Mouse (Mus musculus): ENCODE results near the gene Slc30a9. TPM values are rescaled to one million over a fixed set of nuclear protein-coding genes. Genes with fewer than 3 reads are reported as not detected.

Gene Slc30a9
- total RNA-seq (2014; fragmentation: Nextera tagmentation) (30.4 and 44.6 TPM in 2 replicates), total RNA-seq (2017) (23.8 and 36.6 TPM in 2 replicates)

GRCm38 (mm10) chr5:67306698-67307521 is at the start of gene Slc30a9:
Slc30a9 (plus strand) TSS chr5:67306955.
- peak; percentile 93 for ATAC-seq (replicated peaks; ENCODE audit: poor library complexity, severe bottlenecking)

GRCm38 (mm10) chr5:67258473-67258872 is 48.3 kb upstream of the Slc30a9 start:
- no peak for ATAC-seq (replicated peaks; ENCODE audit: poor library complexity, severe bottlenecking)

GRCm38 (mm10) chr5:67260159-67260530 is 46.6 kb upstream of the Slc30a9 start:
- ATAC-seq (replicated peaks; ENCODE audit: poor library complexity, severe bottlenecking), result no peak

- ATAC-seq (replicated peaks; ENCODE audit: poor library complexity, severe bottlenecking), result peak; percentile 83
These were observed 46.0 kb upstream of the Slc30a9 start, which contains the start of gene Tmem33 for GRCm38 (mm10) chr5:67260531-67261371. Tmem33 (plus strand) TSS chr5:67260565.

- no peak for ATAC-seq (replicated peaks; ENCODE audit: poor library complexity, severe bottlenecking)
These were observed 43.8 kb upstream of the Slc30a9 start for GRCm38 (mm10) chr5:67262964-67263363.

GRCm38 (mm10) chr5:67266106-67266505 is 40.6 kb upstream of the Slc30a9 start:
- no peak for ATAC-seq (replicated peaks; ENCODE audit: poor library complexity, severe bottlenecking)

- ATAC-seq (replicated peaks; ENCODE audit: poor library complexity, severe bottlenecking), result no peak
These were observed 37.4 kb upstream of the Slc30a9 start for GRCm38 (mm10) chr5:67269309-67269708.

- no peak for ATAC-seq (replicated peaks; ENCODE audit: poor library complexity, severe bottlenecking)
These were observed 27.3 kb upstream of the Slc30a9 start for GRCm38 (mm10) chr5:67279407-67279806.

- ATAC-seq (replicated peaks; ENCODE audit: poor library complexity, severe bottlenecking), result no peak
These were observed 26.9 kb upstream of the Slc30a9 start for GRCm38 (mm10) chr5:67279840-67280239.

GRCm38 (mm10) chr5:67280400-67280799 is 26.4 kb upstream of the Slc30a9 start:
- ATAC-seq (replicated peaks; ENCODE audit: poor library complexity, severe bottlenecking), result no peak

- no peak for ATAC-seq (replicated peaks; ENCODE audit: poor library complexity, severe bottlenecking)
These were observed 11.7 kb upstream of the Slc30a9 start for GRCm38 (mm10) chr5:67295029-67295428.

- ATAC-seq (replicated peaks; ENCODE audit: poor library complexity, severe bottlenecking), result peak; percentile 34
These were observed 11.1 kb upstream of the Slc30a9 start for GRCm38 (mm10) chr5:67295682-67296081.

GRCm38 (mm10) chr5:67296171-67296570 is 10.6 kb upstream of the Slc30a9 start:
- ATAC-seq (replicated peaks; ENCODE audit: poor library complexity, severe bottlenecking), result no peak

- ATAC-seq (replicated peaks; ENCODE audit: poor library complexity, severe bottlenecking), result peak; percentile 69
These were observed 9.5 kb upstream of the Slc30a9 start for GRCm38 (mm10) chr5:67297026-67297813.

- no peak for ATAC-seq (replicated peaks; ENCODE audit: poor library complexity, severe bottlenecking)
These were observed 6.8 kb upstream of the Slc30a9 start for GRCm38 (mm10) chr5:67299847-67300412.

GRCm38 (mm10) chr5:67300926-67301597 is 5.7 kb upstream of the Slc30a9 start:
- ATAC-seq (replicated peaks; ENCODE audit: poor library complexity, severe bottlenecking), result no peak

- peak; percentile 39 for ATAC-seq (replicated peaks; ENCODE audit: poor library complexity, severe bottlenecking)
These were observed 4.9 kb upstream of the Slc30a9 start for GRCm38 (mm10) chr5:67301722-67302331.

- no peak for ATAC-seq (replicated peaks; ENCODE audit: poor library complexity, severe bottlenecking)
These were observed 2.9 kb upstream of the Slc30a9 start for GRCm38 (mm10) chr5:67303816-67304215.

GRCm38 (mm10) chr5:67307659-67308222 is 986 bp downstream of the Slc30a9 start:
- ATAC-seq (replicated peaks; ENCODE audit: poor library complexity, severe bottlenecking), result no peak
